Mouse (Mus musculus): ENCODE measurements around the gene Fam50a.

The Fam50a gene

DNA sequence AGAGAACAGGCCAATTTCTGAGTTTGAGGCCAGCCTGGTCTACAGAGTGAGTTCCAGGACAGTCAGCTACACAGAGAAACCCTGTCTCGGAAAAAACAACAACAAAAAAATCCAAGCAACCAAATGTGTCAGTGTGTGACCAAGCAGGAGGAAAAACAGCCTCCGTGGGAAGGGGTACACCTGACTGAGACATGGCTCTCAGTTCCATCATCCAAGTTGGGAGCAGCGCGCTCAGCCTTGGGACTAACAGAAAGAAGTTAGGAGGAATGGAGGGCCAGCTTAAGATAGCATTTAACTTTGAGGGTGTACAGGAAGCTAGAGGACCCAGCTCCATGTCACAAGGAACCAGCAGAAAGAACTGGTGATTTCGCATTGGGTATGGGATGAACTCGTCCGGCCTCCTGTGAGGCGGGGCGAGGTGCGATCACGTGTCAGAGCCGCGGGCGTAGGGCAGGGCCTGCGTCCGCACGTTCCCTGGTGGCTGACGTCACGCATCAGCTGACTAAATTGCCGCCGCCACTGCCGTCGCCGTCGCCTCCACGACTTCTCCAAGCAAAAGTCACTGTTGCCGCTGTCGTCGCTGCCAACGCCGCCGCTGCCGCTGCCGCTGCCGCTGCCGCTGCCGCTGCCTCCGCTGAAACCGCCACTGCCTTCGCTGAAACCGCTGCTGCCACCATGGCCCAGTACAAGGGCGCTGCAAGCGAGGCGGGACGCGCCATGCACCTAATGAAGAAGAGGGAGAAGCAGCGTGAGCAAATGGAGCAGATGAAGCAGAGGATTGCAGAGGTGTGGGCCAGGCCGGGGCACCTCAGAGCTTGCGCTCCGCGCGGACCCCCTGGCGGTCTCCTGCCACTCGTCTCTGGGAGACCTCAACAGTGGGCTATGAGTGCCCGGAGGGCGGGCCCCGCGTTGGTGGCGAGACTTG is at the start of gene Fam50a:
TSS of gene Fam50a (plus strand) at position 494 of the 925 bp plus-strand sequence.
- peak; percentile 56 for DNase-seq (ENCODE audit: low read depth, low spot score)

DNA sequence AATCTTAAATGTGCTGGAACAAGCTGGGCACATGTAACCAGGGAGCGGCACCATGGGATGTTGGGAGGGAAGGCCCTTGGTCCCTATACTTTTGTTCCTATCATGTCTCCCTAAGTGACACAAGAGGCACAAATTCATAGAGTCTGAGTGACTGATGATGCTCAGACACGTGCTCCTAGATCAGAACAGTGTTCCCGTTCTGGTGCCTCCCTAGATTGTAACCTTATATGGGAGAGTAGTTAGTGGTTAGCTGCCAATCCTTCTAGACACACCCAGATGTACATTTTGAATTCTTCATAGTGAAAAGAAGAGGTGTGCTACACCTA is 43.1 kb upstream of the Fam50a start:
- no peak for DNase-seq (ENCODE audit: low read depth, low spot score)

- no peak for DNase-seq (ENCODE audit: low read depth, low spot score)
Measured at GRCm38 (mm10) chrX:74270062-74270901, 42.6 kb upstream of the Fam50a start, which contains the start of gene Rpl10. Gene Rpl10, plus strand, starts transcription at chrX:74270812.

DNA sequence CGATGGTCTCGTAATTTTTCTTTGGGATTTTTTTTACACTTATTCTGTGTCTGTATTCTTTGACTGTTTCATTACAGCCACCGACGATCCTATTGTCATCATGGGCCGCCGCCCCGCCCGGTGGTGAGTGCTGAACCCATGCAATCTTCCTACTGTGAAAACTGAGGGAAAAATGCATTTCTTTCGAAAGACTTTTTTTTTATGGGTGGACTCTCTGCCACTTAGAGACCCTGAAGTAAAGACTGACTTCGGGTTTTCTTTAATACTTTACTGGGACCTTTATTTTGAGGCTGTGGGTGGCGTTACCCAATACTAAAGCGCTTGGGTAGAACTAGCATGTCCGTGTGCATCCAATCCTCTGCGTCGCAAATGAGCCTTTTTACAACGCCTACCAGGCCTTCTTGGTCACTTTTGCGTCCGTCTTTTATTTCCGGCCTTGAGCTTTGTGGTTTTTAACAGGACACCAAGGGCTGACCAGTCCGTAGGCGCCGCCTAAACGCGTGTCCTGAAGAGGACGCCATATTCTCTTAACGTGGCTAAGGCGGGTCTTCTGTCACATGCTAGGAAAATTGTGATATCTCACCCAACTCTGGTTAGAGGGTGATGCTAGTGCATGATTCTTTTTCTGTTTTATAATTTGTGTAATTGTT is 41.8 kb upstream of the Fam50a start:
- DNase-seq (ENCODE audit: low read depth, low spot score), result no peak

DNA sequence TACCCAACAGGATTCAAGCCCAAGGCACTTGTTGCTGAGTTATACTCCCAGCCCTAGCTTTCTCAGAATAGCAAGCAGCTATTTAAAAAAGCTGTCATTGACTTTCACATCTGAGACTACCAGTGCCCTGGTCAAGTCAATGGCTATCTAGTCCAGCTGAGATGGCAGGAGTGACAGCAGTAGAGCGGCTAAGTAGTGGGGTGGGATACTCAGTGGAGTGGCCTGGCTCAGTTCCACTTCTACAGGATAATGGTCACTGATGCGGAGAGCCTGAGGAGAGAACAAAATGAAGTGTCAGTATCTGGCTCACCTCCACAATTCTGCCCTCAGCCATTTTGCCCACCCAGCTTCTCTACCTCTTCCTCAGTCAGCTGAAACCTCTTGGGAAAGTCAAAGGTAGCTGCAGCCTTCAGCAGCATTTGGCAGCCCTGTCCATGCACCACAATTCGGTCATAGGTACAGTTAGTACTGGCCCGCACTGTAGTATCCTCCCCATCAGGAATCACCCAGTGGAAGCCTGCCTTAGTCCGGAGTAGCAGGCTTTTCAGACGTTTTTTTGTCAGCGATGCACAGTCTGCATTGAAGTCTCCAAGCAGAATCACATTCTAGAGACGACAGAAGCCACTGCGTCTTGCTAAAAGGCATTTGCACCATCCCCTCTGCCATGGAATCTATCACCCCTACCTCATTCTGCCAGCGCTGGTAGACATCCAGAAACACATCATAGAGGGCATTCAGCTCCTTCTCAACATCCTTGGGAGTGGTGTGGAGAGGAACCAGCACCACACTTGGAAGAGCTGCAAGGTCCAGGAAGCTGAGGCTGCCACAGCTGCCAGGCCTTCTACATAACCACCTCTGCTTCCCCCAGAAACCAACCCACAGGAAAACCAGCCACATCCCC is 39.2 kb upstream of the Fam50a start:
- DNase-seq (ENCODE audit: low read depth, low spot score), result no peak

DNA sequence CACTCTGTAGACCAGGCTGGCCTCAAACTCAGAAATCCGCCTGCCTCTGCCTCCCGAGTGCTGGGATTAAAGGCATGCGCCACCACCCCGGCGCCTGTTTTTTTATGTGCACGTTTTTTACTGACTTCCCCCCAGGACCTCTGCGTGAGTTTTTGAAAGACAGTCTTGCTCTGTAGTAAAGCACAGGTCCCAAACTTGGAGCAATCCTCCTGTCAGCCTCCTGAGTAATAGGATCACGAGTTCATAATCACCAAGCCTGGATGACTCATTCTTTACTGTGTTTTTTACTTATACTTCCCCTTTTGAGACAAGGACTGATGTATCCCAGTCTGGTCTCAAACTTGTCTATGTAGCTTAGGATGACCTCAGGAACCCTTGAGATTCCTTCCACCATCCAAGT is 34.9 kb upstream of the Fam50a start:
- no peak for DNase-seq (ENCODE audit: low read depth, low spot score)

DNA sequence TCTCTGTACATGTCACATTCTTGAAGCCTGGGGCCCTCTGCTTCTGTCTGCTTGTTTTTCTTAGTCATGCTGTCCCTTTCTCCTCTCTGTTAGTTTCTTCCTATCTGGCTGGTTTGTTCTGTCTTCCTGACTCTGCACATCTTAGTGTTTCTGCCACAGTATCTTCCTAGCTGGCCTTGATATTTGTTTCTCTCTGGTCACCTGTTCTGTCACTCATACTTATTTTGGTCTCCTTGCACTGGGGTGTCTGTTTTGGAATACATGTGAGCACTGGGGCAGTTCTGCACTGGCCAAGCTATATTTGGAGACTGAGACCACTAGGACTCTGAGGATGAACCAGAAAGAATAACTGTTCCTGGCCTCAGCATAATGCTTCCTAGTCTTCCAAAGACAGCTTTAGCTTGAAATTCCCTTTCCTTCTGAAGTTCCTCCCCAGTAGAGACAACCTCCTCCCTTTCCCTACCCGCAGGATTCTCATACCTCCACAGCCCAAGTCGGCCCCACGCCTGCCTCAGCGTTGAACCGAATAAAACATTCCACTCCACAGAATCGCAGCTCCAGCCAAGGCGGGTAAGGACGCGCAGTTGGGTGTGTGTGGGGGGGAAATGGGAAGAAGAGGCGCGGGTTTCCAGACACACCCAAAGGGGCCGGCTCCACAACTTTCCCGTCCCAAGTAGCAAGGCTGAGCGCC is 31.6 kb upstream of the Fam50a start:
- DNase-seq (ENCODE audit: low read depth, low spot score), result no peak

DNA sequence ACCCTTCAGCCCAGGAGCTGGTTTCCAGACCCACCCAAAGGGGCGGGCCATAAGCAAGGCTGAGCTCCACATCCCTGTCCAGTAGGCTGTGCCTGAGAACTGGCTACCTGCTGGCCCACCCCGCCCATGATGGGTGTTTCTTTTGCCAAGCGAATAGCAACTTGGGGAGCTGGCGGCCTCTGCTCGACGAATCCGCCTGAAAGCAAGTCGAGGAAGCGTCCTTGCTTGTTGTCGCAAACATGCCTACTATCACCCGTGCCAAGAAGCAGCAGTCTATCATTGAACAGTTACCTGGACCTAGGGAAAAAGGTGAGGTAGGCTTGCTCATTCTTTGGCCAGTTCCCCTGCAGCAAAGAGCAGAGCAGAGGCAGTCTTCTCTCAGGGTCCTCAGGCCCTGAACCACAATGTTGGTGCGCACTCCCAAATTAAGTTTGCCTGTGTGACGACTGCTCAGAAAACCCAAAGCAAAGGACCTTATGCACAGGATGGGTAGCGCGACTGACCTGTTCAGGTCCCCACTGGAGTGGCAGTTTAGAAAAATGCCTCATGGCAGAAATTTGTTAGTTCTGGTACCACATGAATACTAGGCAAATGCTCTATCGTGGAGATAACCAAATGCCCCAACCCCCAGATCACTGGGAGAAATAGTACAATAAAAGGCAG is 31.0 kb upstream of the Fam50a start, which contains the start of the genes Taz and Dnase1l1:
TSS of gene Taz (plus strand) at position 181 of the 663 bp plus-strand sequence.
TSS of gene Dnase1l1 (minus strand) at position 606 of the 663 bp plus-strand sequence.
- DNase-seq (ENCODE audit: low read depth, low spot score), result no peak

GRCm38 (mm10) chrX:74282395-74283091 is 30.3 kb upstream of the Fam50a start:
- no peak for DNase-seq (ENCODE audit: low read depth, low spot score)

DNA sequence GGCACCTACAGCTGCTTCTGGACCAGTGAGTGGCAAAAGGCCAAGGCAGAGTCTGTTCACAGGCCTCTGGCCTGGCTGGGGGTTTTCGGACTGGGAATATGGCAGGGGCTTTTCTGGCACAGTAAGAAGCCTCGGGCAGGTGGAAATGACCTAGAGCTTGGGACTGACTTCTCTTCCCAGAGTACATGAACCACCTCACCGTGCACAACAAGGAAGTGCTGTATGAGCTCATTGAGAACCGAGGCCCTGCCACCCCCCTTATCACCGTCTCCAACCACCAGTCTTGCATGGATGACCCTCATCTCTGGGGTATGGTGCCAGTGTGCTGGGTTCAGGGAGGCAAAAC is 29.8 kb upstream of the Fam50a start:
- no peak for DNase-seq (ENCODE audit: low read depth, low spot score)

DNA sequence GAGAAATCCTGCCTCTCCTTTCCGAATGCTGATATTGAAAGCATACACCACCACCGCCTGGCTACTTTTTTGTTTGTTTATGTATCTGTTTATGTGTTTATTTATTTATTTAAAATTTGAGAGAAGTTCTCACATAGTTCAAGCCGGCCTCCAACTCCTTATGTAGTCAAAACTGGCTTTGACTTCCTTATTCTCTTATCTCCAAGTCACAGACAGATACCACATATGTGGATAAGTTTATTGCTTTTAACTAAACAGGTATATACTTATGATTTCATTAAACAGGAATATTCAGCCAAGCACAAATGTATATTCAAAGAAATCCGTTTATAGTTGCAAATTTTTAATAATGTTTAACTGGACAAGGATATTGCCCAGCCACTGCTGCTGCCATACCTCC is 19.4 kb upstream of the Fam50a start:
- DNase-seq (ENCODE audit: low read depth, low spot score), result no peak

DNA sequence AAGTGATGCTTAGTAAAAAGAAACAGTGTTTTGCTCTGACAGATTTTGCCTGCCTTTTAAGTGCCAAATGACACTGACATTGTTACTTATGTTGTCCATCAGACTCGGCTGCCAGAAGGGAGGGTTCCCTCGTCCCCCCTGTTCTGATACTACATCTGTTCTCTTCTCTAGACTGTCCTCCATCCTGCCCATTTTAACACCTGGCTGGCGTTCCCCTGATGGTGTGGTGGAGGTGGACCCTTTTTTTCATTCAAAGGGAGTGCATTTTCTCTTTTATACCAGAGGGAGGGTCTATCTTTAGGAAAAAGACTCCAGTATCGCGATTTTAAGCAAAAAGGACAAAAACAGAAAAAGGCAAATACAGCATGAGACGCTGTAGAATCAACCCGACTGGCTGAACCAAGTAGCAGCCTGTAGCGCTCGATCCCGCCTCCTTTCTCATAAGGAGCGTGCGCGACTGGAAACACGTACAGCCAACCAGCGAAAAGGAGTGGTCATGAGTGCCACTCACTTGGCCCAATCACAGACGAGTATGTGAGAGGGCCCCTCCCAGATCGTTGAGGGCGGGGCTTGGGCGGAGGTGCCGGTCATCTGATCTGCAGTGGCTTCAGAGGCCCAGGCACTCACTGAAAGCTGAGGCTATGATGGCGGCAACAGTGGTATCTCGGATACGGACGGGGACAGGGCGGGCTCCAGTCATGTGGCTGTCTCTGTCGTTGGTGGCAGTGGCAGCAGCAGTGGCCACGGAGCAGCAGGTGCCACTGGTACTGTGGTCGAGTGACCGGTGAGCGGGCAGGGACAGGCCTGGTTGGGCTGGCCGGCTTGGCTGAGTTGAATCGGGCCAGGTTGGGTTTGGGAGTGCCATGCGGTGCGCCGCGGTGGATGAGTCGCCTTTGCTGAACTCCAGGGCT is 16.0 kb upstream of the Fam50a start, which contains the start of gene Atp6ap1:
TSS of gene Atp6ap1 (plus strand) at position 560 of the 911 bp plus-strand sequence.
- peak; percentile 70 for DNase-seq (ENCODE audit: low read depth, low spot score)

- no peak for DNase-seq (ENCODE audit: low read depth, low spot score)
Measured at GRCm38 (mm10) chrX:74298348-74298747, 14.5 kb upstream of the Fam50a start.

GRCm38 (mm10) chrX:74299721-74300120 is 13.1 kb upstream of the Fam50a start:
- no peak for DNase-seq (ENCODE audit: low read depth, low spot score)

GRCm38 (mm10) chrX:74304867-74305700 is 7.7 kb upstream of the Fam50a start, which contains the start of gene Gdi1:
Gene Gdi1, plus strand, starts transcription at chrX:74304998.
- DNase-seq (ENCODE audit: low read depth, low spot score), result peak; percentile 62

GRCm38 (mm10) chrX:74328725-74329161 is 15.9 kb downstream of the Fam50a start, which contains the start of gene Plxna3:
Gene Plxna3, plus strand, starts transcription at chrX:74329066.
- peak; percentile 36 for DNase-seq (ENCODE audit: low read depth, low spot score)

- no peak for DNase-seq (ENCODE audit: low read depth, low spot score)
Measured at GRCm38 (mm10) chrX:74329215-74329671, 16.4 kb downstream of the Fam50a start.
